Mouse (Mus musculus) right cerebral cortex, postnatal 4 days (tissue): ENCODE measurements around the gene Ipcef1.
"Not testable (repeated sequence)": the region's sequence is repeated elsewhere in the genome, so short reads cannot be mapped to it uniquely, and the experiment has no call there.

ENCODE experiments used
- DNase-seq: peaks from one replicate; pipeline ENCODE4 v3.0.0-alpha.2; 2022

The Ipcef1 gene

DNA sequence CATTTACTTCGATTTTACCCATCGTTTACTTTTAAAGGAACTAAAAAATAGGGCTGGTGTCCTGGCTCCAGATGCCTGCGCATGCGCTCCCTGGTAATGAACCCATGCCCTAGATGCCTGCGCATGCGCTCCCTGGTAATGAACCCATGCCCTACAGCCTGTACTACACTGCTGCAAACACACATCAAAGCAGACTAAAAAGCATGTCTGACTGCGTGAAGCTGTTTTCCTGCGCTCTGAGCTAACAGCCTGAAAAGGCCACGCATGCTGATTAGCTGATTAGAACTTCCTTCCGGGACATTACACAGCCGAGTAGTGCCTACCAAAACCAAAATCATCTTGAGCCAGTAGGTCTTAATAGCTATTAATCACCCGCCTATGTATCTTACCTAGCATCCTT lies 16.7 kb downstream of the Ipcef1 start:
- DNase-seq = no peak

DNA sequence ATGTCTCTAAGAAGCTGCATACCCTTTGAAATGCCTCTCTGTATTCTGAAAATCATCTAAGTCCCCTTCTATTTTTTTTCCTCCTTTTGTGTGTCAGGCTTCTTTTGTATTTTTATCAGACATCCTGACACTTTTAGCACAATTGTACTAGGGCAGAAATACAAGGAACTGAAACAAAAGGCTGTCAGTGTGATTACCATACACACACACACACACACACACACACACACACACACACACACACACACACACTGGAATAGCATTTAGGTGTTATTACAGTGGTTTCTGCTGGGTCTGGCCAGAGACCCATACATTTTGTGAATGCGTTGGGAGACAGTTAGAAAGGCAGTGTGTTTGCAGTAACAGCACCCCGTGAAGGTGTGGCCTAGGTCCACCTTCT lies 18.8 kb downstream of the Ipcef1 start:
- DNase-seq = no peak

DNA sequence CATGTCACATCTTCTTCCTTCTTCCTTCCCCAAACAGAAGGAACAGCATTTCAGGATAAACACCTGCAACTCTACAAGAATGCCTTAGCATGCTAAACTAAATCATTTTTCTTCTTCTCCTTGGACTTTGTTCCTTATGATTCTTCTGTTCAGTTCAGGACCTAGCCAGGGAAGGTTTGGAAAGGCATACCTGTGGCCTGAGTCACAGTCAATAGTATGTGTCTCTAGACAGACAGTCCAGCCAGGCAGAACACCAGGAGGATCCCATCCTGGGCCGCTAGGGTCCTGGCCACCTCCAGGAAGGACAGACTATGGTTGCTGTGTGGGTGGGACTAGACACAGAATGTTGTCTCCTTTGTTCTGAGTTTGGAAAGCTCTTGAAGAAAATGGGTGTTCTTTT lies 27.2 kb downstream of the Ipcef1 start:
- no peak for DNase-seq

DNA sequence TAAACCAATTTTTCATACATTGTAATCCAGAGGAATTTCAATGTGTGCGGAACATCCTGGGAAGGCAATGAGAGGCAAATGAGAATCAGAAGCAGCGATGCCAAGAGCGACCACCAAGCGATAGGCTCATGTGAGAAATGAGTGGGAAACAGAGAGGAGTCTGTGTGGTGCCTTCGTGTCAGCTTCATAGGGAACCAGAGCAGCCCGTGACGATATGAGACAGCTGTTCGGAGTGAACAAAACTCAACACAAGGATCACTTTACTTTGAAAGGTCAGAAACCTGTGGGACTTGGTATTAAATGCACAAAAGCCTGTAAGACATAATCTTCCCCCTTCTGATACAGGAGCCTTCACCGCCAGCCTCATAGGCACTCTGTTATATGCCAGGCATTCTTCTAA lies 31.7 kb downstream of the Ipcef1 start:
- DNase-seq = no peak

DNA sequence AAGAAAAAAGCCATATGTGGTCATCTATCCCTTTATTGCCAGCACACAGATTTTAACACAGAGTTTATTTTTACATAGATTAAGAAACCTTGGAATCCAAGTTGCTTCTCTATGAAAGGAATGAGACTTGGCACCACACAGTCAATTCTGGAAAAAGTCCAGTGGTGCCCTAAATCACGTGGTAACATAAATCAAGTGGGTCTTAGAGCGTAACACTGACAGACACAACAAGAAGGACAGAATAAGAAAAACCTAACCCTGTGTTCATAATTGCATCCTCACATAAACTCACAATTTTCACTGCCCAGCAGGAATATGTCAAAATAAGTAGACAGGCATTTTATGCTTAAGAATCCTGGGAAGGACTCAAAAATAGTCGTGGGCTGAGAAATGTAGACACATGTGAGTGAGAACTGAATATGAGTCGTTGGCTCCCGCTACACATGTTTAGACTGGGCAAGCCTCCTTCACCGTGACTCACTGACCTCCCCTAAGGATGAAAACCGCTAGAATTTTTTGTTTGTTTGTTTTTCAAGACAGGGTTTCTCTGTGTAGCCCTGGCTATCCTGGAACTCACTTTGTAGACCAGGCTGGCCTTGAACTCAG lies 32.4 kb downstream of the Ipcef1 start:
- no peak for DNase-seq

DNA sequence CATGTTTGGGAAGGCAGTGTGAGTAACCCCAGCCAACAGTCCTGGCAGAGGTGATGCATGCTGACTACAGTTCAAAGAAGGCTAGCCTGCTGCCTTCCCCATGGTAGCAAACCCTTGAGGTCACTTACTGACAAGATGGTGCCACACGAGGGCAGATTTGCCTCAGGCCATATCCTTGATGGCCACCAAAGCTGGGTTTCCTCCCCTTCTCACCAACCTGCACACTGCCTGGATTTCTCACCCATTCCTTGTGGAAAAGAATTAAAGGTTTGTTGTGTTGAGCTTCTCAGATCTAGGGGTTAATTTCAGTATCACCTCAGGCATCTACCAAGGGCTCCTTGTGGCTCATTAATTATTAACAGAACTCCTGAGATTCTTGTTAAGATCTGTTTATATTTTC lies 37.1 kb downstream of the Ipcef1 start:
- no peak for DNase-seq

- DNase-seq = no peak
These were observed 41.7 kb downstream of the Ipcef1 start for GRCm38 (mm10) chr10:7010543-7010942.

DNA sequence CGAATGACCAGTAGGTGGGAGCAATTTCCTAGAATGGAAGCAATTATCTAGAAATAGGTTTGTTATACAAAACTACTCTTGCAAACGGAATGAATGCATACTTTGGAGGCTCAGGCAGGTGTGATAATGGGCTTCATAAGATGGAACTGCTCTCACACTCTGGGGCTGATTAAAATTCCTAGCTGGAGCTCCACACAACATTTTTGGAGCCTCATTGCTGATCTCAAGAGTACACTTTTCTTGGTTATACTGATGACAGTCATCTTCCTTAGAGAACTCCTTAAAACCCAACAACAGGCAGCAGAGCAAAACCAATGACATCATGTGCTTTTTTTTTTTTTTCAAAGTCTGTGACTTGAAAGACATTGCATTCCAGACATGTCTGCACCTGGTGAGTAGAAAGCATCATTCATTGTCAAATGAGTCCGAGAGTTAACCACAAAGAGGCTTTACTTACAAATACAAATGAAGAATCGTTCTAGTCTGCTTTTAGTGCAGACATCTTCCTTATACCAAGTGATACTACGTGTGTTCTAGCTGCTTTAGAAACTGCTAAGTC lies 47.2 kb downstream of the Ipcef1 start:
- no peak for DNase-seq

GRCm38 (mm10) chr10:7003898-7004297 lies 48.4 kb downstream of the Ipcef1 start:
- not testable (repeated sequence) for DNase-seq

DNA sequence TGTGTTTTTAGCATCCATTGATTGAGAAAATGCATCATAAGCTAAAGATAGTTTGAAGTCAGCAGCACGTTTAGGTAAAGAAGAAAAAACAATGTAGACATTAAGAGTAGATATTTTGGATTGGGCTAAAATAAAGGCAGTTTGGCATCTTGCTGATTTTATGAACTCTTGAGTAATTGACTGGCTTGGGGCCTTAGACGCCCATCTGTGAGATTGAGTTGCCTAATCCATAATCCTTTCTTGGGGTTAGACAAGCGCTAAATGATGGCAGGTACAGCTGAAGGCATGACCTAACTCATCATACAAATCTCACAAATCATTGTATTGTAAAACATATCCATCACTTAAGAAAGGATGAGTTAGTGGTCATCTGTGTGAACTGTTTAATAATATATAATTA lies 52.9 kb downstream of the Ipcef1 start:
- no peak for DNase-seq

DNA sequence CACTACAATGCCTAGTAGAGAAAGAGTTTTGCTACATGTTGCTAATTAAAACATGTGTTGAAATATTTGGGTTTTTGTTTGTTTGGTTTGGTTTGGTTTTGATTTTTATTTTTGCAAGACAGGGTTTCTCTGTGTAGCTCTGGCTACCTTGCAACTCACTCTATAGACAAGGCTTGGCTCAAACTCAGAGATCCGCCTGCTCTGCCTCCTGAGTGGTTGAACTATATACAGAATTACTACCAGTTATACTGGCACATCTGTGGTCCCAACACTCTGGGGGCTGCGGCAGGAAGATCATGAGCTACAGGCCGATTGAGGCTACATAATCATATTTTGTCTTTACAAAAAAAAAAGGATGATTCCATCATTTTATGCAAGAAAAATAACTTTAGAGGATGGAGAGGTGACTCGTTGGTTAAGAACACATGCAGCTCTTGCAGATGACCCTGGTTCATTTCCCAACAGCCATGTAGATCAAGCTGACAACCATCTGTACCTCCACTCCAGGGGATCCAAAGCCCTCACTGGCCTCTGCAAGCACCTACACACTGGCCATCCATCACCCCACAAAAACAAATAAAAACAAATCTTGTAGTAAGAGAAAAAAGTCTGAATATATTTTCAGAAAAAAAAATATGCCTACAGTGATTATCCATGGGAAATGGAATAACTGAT lies 53.6 kb downstream of the Ipcef1 start:
- DNase-seq = no peak

GRCm38 (mm10) chr10:6996895-6997294 lies 55.4 kb downstream of the Ipcef1 start:
- no peak for DNase-seq

DNA sequence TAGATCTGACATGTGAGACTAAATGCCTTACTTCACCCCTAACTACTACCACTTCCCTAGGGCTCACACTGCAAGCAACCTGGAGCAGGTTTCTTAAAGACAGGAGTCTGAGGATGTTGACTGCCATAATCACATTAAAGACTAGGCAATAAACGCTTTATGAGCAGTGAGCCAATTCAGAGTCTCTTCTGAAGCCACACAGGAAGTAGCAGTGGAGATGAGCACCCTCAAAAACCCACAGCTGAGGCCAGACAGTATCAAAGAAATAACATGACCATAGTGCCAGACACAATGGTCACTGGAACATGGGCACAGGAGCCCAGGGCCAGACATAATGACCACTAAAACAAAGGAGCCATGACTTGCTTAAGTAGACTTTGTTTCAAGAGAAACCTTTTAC lies 63.7 kb downstream of the Ipcef1 start:
- DNase-seq = no peak

GRCm38 (mm10) chr10:6987399-6988098 lies 64.7 kb downstream of the Ipcef1 start:
- DNase-seq = no peak

GRCm38 (mm10) chr10:6986246-6986645 lies 66.0 kb downstream of the Ipcef1 start:
- DNase-seq = no peak

- no peak for DNase-seq
These were observed 68.8 kb downstream of the Ipcef1 start for GRCm38 (mm10) chr10:6983431-6983830.

DNA sequence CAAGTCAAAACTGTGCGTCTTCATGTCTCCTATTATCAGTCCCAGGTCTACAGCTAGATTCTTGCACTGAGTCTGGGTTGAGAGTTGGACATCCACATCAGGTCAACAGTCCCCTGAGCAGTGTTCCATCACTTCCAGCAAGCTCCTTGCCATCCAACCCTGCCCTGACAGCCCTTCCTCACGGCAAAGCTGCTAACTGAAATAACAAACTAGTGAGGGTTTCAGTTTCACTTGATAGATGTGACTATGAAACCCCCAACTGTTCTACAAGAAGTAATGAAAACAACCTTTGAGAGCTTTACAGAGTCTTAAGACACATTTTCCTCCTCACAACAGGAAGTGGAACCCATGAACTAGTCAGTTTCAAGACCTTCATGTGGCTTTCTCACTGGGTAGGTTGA lies 69.5 kb downstream of the Ipcef1 start:
- no peak for DNase-seq

- DNase-seq = no peak
These were observed 72.0 kb downstream of the Ipcef1 start for GRCm38 (mm10) chr10:6980236-6980635.

DNA sequence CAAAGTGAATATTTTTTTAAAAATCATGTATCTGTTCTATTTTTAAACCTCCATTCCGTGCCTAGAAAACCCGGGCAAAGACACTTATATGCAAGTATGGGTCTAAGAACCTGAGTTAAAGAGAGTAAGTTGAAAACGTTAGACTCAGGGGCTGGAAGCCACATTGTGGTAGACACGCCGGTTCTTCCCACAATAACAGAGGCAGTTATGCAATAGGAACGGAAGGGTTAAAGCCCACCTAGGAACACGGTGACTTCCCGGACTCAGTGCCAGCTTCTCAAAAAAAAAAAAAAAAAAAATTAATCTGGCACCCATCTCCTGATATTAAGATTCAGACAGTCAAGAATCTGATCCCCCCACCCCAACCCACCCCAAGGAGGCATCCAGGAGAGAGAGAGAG lies 72.5 kb downstream of the Ipcef1 start:
- DNase-seq = no peak

- DNase-seq = peak; percentile 6
These were observed 73.1 kb downstream of the Ipcef1 start for GRCm38 (mm10) chr10:6979216-6979615.

GRCm38 (mm10) chr10:6978733-6979132 lies 73.5 kb downstream of the Ipcef1 start:
- no peak for DNase-seq

GRCm38 (mm10) chr10:6977843-6978242 lies 74.4 kb downstream of the Ipcef1 start:
- DNase-seq = no peak

- no peak for DNase-seq
These were observed 83.9 kb downstream of the Ipcef1 start for GRCm38 (mm10) chr10:6968334-6968733.
